Mouse (Mus musculus): ENCODE results near the gene Prkce.

- TF ChIP-seq CTCF (IDR thresholded peaks at IDR 0.05; ENCODE audit: low read depth) (no peak), EP300 (IDR thresholded peaks at IDR 0.05; ENCODE audit: low read depth) (no peak)
These were observed 23.0 kb upstream of the Prkce start for GRCm38 (mm10) chr17:86144537-86145078.
